Mouse (Mus musculus) heart, postnatal 10 days (tissue): ENCODE measurements around the gene Dscam. TPM values are rescaled to one million over a fixed set of nuclear protein-coding genes. Genes with fewer than 3 reads are reported as not detected.

Experiments used
- DNase-seq, 2 experiments: peaks; one replicate each; pipeline ENCODE4 v3.0.0; 2021
- intact Hi-C: fragments of 180-260 bp; cut with DNase I; formaldehyde crosslinking; loops from one replicate; pipeline ENCODE4 v1.15.1; 2025
- total RNA-seq, 2 experiments: library from RNA; stranded (reverse); gene quantifications; 2 replicates each; pipeline ENCODE4 v1.2.3; 2021

The Dscam gene
- total RNA-seq, 2 experiments from 2014 or later: not detected

GRCm38 (mm10) chr16:96740073-96741055, 430.2 kb downstream of the Dscam start:
- no peak for DNase-seq
- intact Hi-C loops: no loop called here

DNA sequence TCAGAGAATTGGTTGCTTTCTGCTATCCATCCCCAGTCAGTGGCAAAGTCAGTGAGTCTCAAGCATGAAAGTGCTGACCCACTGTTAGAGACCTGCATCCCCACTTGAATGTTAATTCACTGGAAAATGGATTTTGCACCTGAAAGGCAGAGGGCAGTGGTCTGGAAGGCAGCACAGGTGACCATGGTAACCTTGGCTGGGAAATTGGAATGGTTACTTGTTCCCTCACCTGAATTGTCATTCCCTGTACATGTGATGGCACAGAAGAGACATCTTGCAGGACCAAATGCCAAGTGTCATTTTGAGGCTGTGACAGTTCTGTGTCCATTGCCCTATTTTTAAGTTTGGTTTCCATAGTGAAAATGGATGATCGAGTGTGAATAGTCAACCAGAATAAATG, 434.1 kb downstream of the Dscam start:
- intact Hi-C loops: no loop called here
- DNase-seq: no peak

DNA sequence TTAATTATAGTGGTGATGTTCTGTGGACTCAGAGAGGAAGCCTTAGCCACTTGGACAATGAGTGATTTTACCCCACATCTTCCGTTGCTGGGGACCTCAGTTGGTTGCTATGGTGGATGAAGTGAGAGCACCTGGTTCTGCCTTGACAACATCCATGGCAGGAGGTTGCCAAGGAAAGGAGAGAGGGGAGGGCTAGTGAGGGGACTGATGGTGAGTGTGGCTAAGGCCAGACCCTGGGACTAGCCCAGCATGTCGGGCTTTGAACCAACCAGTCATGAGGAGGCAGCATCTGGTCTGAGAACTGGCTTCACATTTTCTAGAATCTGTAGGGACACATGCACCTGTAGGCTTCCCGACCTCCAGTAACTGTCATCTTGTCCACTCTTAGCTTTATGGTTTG, 439.7 kb downstream of the Dscam start:
- DNase-seq: no peak
- intact Hi-C loops: no loop called here

- intact Hi-C loops: no loop called here
- DNase-seq: no peak
Measured at GRCm38 (mm10) chr16:96727836-96728774, 442.4 kb downstream of the Dscam start.

DNA sequence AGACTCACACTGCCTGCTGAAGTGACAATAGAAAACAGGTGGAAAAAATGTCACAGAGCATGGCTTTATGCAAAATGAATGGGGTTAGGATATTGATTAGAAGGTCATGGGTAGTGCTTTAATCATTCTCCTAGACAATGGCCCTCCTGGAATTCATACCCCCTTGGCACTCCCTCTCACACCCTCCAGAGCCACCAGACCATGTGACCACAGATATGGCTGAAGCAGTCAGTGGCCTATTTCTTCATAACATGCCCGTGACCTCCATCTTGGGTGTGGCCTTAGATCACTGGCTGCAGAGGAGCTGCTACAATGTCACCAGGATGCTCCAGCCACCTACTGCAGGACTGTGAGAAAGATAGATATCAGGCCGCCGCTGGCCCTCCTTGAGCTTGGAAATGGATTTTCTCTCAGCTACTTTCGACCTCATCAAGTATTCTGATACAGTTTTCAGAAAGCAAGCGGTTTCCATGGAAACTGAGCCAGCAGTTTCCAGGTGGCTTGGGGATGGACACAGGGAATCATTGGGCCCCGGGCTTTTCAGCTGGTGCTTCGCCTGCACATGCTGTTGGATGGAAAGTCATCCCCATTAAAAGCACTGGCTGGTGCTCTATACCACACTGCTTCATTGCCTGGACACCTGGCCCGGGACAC, 445.4 kb downstream of the Dscam start:
- DNase-seq: no peak
- intact Hi-C loops: no loop called here

- no peak for DNase-seq
Measured at GRCm38 (mm10) chr16:96724591-96724990, 446.0 kb downstream of the Dscam start.

DNA sequence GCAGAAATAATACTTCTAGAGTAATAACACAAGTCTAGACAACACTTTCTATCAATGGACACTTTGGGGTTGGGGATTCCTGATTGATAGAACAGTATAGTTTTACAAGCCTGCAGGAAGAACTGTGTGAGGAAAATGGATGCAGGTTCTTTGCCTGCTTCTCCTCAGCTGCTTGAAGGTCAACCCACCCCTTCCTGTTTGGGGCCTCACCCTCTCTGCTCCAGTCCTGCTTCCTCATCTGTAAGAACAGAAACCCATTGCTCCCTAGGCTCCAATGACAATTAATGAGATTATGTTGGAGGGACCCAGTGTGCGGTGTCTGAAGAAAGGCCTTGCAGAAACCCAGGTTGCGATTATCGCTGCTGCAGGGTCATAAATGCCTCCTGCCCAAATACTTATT, 446.4 kb downstream of the Dscam start:
- DNase-seq: peak in 1 of 2 experiments; percentile 1
- intact Hi-C loops: no loop called here

More at GRCm38 (mm10) chr16:96724591-96724990, 446.0 kb downstream of the Dscam start:
- intact Hi-C loops: no loop called here

GRCm38 (mm10) chr16:96723066-96723669, 447.4 kb downstream of the Dscam start:
- DNase-seq: no peak
- intact Hi-C loops: no loop called here

GRCm38 (mm10) chr16:96722135-96722534, 448.4 kb downstream of the Dscam start:
- intact Hi-C loops: no loop called here

DNA sequence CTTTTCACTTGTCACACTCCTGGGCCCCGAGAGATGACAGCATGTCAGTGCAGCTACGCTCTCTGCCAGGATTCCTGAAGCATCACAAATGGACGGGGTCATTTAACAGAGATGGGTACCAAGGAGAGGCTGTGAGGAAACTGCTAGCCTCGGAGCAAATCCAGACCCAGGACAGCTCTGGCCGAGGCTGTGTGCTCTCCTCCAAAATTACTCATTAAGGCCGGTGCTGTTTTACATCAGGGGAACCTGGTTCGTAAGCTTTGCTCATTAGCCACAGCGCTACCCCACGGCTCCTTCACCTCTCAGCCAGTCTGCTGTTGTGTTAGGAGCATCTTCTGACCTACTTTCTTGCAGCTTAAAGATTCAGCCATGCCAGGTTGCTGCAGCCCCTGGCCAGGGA, 449.3 kb downstream of the Dscam start:
- DNase-seq: no peak
- intact Hi-C loops: no loop called here

More at GRCm38 (mm10) chr16:96722135-96722534, 448.4 kb downstream of the Dscam start:
- no peak for DNase-seq

GRCm38 (mm10) chr16:96720666-96721065, 449.9 kb downstream of the Dscam start:
- DNase-seq: no peak
- intact Hi-C loops: no loop called here

DNA sequence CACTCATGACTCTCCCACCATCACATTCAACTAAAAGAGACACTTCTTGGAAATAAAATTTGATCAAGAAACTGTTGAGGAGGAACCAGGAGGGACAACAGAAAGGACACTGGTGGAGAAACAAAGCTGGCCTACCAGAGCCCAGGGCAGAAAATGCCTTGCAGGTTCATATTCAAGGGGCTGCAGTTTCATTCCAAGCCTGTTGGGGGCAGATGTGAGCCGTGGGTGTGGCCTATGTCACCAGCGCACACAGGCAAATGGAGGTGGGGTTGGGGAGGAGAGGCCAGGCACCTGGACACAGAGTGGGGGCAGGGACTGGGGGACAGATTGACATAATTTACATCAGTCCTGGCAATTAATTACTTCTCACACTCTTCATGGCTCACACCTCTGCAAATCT, 452.3 kb downstream of the Dscam start:
- intact Hi-C loops: no loop called here
- peak in 1 of 2 experiments; percentile 5 for DNase-seq

DNA sequence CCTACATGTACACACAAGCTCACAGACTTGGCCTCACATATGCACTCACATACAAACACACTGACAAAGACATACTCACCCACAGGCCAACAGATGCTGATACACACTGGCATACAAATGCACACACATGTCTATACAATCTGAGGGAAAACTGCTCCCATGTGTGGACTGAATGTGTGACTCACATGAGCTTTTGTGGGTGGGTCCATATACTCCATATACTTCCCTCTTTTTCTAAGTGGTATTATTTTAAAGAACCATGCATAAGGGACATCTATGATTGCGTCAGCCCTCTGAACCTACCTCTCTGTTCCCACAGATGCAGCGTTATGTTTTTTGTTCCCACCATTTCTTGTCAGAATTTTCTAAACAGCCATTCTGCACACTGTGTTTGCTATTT, 453.9 kb downstream of the Dscam start:
- no peak for DNase-seq
- intact Hi-C loops: no loop called here

DNA sequence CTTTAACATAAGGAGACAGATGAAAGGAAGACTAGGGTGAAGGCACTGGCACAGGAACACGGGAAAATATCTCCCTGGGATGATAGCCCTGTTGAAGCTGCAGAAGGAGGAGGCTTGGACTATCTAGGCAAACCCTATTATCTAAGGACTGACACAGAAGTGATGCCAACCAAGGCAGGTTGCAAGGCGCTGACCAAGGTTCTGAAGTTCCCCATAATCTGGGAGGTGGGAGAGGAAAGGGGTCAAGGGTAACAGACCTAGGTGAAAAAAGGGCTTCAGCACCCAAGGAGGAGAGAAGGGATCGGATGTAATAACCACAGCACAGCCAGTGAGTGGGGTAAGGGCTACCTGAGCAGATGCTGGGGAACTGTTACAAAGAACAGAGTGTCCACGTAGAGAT, 458.6 kb downstream of the Dscam start:
- no peak for DNase-seq
- intact Hi-C loops: no loop called here

DNA sequence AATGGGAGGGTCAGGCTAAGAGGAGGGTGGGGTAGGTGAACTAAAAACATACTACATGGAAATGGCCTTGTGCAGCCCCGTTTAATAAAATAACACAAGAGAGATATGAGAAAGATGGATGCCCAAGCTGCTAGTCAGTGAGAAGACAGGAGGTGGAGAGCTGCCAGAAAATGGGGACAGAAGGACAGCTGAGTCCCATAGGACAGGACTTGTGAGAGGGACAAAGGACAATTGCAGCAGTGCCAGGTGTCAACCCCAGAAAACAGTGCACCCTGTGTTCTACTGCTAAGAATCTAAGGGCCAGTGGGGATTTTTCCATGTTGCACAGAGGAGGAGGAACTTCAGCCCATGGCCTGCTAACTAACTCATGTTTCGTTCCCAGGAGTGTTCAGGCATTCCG, 470.0 kb downstream of the Dscam start:
- no peak for DNase-seq
- intact Hi-C loops: no loop called here

GRCm38 (mm10) chr16:96695882-96696281, 474.7 kb downstream of the Dscam start:
- intact Hi-C loops: no loop called here
- no peak for DNase-seq

DNA sequence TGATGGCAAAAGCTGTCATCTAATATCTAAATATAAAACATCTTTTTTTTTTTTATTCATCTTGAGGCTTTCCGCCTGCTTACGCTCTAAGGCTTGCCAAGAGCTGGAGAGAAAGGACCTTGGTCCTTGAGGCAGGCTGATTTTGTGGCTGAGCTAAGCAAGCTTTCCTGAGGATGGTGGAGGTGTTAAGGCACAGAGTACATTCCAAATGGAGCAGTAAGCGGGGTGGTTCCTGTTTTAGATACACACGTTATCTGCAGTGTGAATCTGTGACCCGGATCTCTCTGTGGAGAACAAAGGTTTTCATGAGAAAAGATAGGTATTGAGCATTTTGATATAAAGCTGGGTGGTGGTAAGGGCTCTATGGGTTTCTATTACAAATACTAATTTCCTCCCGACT, 479.0 kb downstream of the Dscam start:
- no peak for DNase-seq
- intact Hi-C loops: no loop called here

GRCm38 (mm10) chr16:96690052-96690451, 480.5 kb downstream of the Dscam start:
- intact Hi-C loops: no loop called here
- no peak for DNase-seq

DNA sequence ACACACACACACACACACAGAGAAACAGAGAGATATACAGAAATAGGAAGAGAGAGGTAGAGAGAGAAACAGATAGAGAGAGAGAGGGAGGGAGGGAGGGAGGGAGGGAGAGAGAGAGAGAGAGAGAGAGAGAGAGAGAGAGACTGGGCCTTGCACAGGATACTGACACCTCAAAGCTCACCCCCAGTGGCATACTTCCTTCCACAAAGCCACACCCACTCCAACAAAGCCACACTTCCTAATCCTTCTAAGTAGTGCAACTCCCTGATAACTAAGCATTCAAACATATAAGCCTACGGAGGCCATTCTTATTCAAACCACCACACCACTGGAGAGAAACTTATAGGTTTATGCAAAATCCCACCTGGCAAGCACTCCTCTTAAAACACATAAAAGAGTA, 481.1 kb downstream of the Dscam start:
- intact Hi-C loops: loop anchor here (5.0 kb wide), 1 partner anchor 583 kb away; no protein-coding TSS in a partner anchor

GRCm38 (mm10) chr16:96685065-96685464, 485.5 kb downstream of the Dscam start:
- DNase-seq: no peak
- intact Hi-C loops: loop anchor here (5.0 kb wide), 1 partner anchor 587 kb away; no protein-coding TSS in a partner anchor

More for the DNA sequence above, 481.1 kb downstream of the Dscam start:
- no peak for DNase-seq
